Mouse (Mus musculus) MEL (cell line): ENCODE measurements around the gene Dcdc2a. TPM values are rescaled to one million over a fixed set of nuclear protein-coding genes. Genes with fewer than 3 reads are reported as not detected.

Experiments
- DNase-seq: peaks from one replicate; pipeline ENCODE4 v3.0.0; 2011; ENCODE audit warnings: low read depth, low spot score
- H3K27ac ChIP-seq: 2 replicates; pipeline ENCODE4 v1.5.1; 2012; ENCODE audit warnings: low read depth, mild to moderate bottlenecking, control low read depth, low read length, moderate library complexity; ENCODE audit not compliant: control insufficient read depth
- H3K27me3 ChIP-seq, 2 experiments: fragments of 150-350 bp in 1 of 2; sonication (generic) in 1 of 2; 2 replicates each; pipeline ENCODE4 v1.6.1; 2012; ENCODE audit warnings: low read length in 2 of 2, mild to moderate bottlenecking in 2 of 2, improper control_type of control experiment in 1 of 2, moderate library complexity in 1 of 2; ENCODE audit not compliant: insufficient read depth in 2 of 2, control insufficient read depth in 1 of 2
- H3K36me3 ChIP-seq, 2 experiments: 2 replicates each; pipeline ENCODE4 v1.6.1; 2012 to 2014; ENCODE audit warnings: low read length in 2 of 2, improper control_type of control experiment in 1 of 2, inconsistent platforms in 1 of 2, mild to moderate bottlenecking in 1 of 2; ENCODE audit not compliant: insufficient read depth in 2 of 2, control insufficient read depth in 1 of 2
- H3K4me1 ChIP-seq, 2 experiments: fragments of 150-350 bp in 1 of 2; sonication (generic) in 1 of 2; 2 replicates each; pipeline ENCODE4 v1.6.1; 2012; ENCODE audit warnings: low read length in 2 of 2, improper control_type of control experiment in 1 of 2, mild to moderate bottlenecking in 1 of 2; ENCODE audit not compliant: insufficient read depth in 2 of 2, control insufficient read depth in 1 of 2
- H3K4me3 ChIP-seq, 2 experiments: fragments of 150-350 bp in 1 of 2; sonication (generic) in 1 of 2; 2 replicates each; pipeline ENCODE4 v1.5.1; 2012; ENCODE audit warnings: low read depth in 2 of 2, low read length in 2 of 2, mild to moderate bottlenecking in 2 of 2, moderate library complexity in 2 of 2, control low read depth in 1 of 2, improper control_type of control experiment in 1 of 2; ENCODE audit not compliant: control insufficient read depth in 1 of 2, insufficient read depth in 1 of 2
- H3K79me2 ChIP-seq: 2 replicates; pipeline ENCODE4 v1.6.1; 2012; ENCODE audit warnings: mild to moderate bottlenecking, low read length, moderate library complexity; ENCODE audit not compliant: control insufficient read depth, poor library complexity, insufficient read depth
- H3K9ac ChIP-seq: 2 replicates; pipeline ENCODE4 v1.6.1; 2012; ENCODE audit warnings: low read depth, mild to moderate bottlenecking, control low read depth, low read length, moderate library complexity; ENCODE audit not compliant: control insufficient read depth, poor library complexity, severe bottlenecking
- H3K9me3 ChIP-seq: fragments of 150-350 bp; sonication (generic); replicated peaks from 2 replicates; pipeline ENCODE4 v1.6.1; 2012; ENCODE audit warnings: mild to moderate bottlenecking, low read length, improper control_type of control experiment, moderate library complexity; ENCODE audit not compliant: insufficient read depth
- CHD2 ChIP-seq: IDR thresholded peaks from 2 replicates; pipeline ENCODE4 v1.6.1; 2011; ENCODE audit warnings: low read length, improper control_type of control experiment
- ELF1 ChIP-seq: IDR thresholded peaks from 2 replicates; pipeline ENCODE4 v1.6.1; 2014; ENCODE audit warnings: low read depth, mild to moderate bottlenecking, inconsistent platforms, low read length, improper control_type of control experiment, moderate library complexity
- EP300 ChIP-seq, 2 experiments: IDR thresholded peaks; 2 replicates each; pipeline ENCODE4 v1.6.1; 2011; ENCODE audit warnings: improper control_type of control experiment in 2 of 2, low read length in 2 of 2, low read depth in 1 of 2, mild to moderate bottlenecking in 1 of 2
- ETS1 ChIP-seq: IDR thresholded peaks from 2 replicates; pipeline ENCODE4 v1.6.1; 2012; ENCODE audit warnings: low read depth, mild to moderate bottlenecking, inconsistent platforms, low read length, improper control_type of control experiment, moderate library complexity
- HCFC1 ChIP-seq: IDR thresholded peaks from 2 replicates; pipeline ENCODE4 v1.6.1; 2012; ENCODE audit warnings: low read depth, mild to moderate bottlenecking, inconsistent platforms, low read length, improper control_type of control experiment, moderate library complexity
- MAFK ChIP-seq: IDR thresholded peaks from 2 replicates; pipeline ENCODE4 v1.6.1; 2011; ENCODE audit warnings: low read depth, mild to moderate bottlenecking, low read length, improper control_type of control experiment, borderline replicate concordance
- MAX ChIP-seq: IDR thresholded peaks from 2 replicates; pipeline ENCODE4 v1.6.1; 2011; ENCODE audit warnings: low read length, improper control_type of control experiment
- MXI1 ChIP-seq: IDR thresholded peaks from 2 replicates; pipeline ENCODE4 v1.6.1; 2011; ENCODE audit warnings: mild to moderate bottlenecking, low read depth, low read length, improper control_type of control experiment
- MYB ChIP-seq: IDR thresholded peaks from 2 replicates; pipeline ENCODE4 v1.6.1; 2011; ENCODE audit warnings: mild to moderate bottlenecking, low read depth, low read length, improper control_type of control experiment
- MYC ChIP-seq: IDR thresholded peaks from 2 replicates; pipeline ENCODE4 v1.6.1; 2011; ENCODE audit warnings: low read depth, mild to moderate bottlenecking, low read length, improper control_type of control experiment, moderate library complexity
- NELFE ChIP-seq: IDR thresholded peaks from 2 replicates; pipeline ENCODE4 v1.6.1; 2011; ENCODE audit warnings: low read depth, low read length, improper control_type of control experiment
- NRF1 ChIP-seq: IDR thresholded peaks from 2 replicates; pipeline ENCODE4 v1.6.1; 2014; ENCODE audit warnings: low read depth, mild to moderate bottlenecking, inconsistent platforms, low read length, improper control_type of control experiment, moderate library complexity; ENCODE audit not compliant: poor library complexity, insufficient read depth, severe bottlenecking
- POLR2A ChIP-seq, 2 experiments: IDR thresholded peaks; 2 replicates each; pipeline ENCODE4 v1.6.1; 2011 to 2012; ENCODE audit warnings: low read length in 2 of 2, mild to moderate bottlenecking in 2 of 2, control low read depth in 1 of 2, improper control_type of control experiment in 1 of 2, low read depth in 1 of 2, moderate library complexity in 1 of 2; ENCODE audit not compliant: control insufficient read depth in 1 of 2, insufficient read depth in 1 of 2, poor library complexity in 1 of 2
- POLR2AphosphoS2 ChIP-seq: IDR thresholded peaks from 2 replicates; pipeline ENCODE4 v1.6.1; 2011; ENCODE audit warnings: low read length, improper control_type of control experiment
- POLR2AphosphoS5 ChIP-seq: IDR thresholded peaks from 2 replicates; pipeline ENCODE4 v1.6.1; 2012; ENCODE audit warnings: low read depth, borderline replicate concordance, mild to moderate bottlenecking, inconsistent platforms, low read length, moderate library complexity, mixed read lengths
- RAD21 ChIP-seq: IDR thresholded peaks from 2 replicates; pipeline ENCODE4 v1.6.1; 2011; ENCODE audit warnings: mild to moderate bottlenecking, low read depth, low read length, improper control_type of control experiment
- RCOR1 ChIP-seq: IDR thresholded peaks from 2 replicates; pipeline ENCODE4 v1.6.1; 2012; ENCODE audit warnings: low read depth, mild to moderate bottlenecking, inconsistent platforms, low read length, improper control_type of control experiment
- SIN3A ChIP-seq: IDR thresholded peaks from 2 replicates; pipeline ENCODE4 v1.6.1; 2012; ENCODE audit warnings: low read length, improper control_type of control experiment, inconsistent platforms
- TBP ChIP-seq: IDR thresholded peaks from 2 replicates; pipeline ENCODE4 v1.8.0; 2011; ENCODE audit warnings: low read depth, low read length, improper control_type of control experiment
- TCF12 ChIP-seq: IDR thresholded peaks from 2 replicates; pipeline ENCODE4 v1.6.1; 2014; ENCODE audit warnings: low read depth, mild to moderate bottlenecking, inconsistent platforms, low read length, improper control_type of control experiment, moderate library complexity
- UBTF ChIP-seq: IDR thresholded peaks from 2 replicates; pipeline ENCODE4 v1.6.1; 2012; ENCODE audit warnings: low read depth, mild to moderate bottlenecking, inconsistent platforms, low read length, improper control_type of control experiment, moderate library complexity, borderline replicate concordance; ENCODE audit not compliant: insufficient read depth
- USF1 ChIP-seq: IDR thresholded peaks from 2 replicates; pipeline ENCODE4 v1.6.1; 2014; ENCODE audit warnings: low read depth, mild to moderate bottlenecking, inconsistent platforms, low read length, improper control_type of control experiment, moderate library complexity
- USF2 ChIP-seq, 2 experiments: IDR thresholded peaks; 2 replicates each; pipeline ENCODE4 v1.6.1; 2011 to 2012; ENCODE audit warnings: improper control_type of control experiment in 2 of 2, low read length in 2 of 2, borderline replicate concordance in 1 of 2, inconsistent platforms in 1 of 2, low read depth in 1 of 2, mild to moderate bottlenecking in 1 of 2; ENCODE audit not compliant: insufficient read depth in 1 of 2
- ZKSCAN1 ChIP-seq: IDR thresholded peaks from 2 replicates; pipeline ENCODE4 v1.6.1; 2012; ENCODE audit warnings: low read depth, mild to moderate bottlenecking, inconsistent platforms, low read length, improper control_type of control experiment, moderate library complexity
- ZMIZ1 ChIP-seq: IDR thresholded peaks from 2 replicates; pipeline ENCODE4 v1.6.1; 2012; ENCODE audit warnings: low read depth, mild to moderate bottlenecking, inconsistent platforms, low read length, improper control_type of control experiment, moderate library complexity
- polyA plus RNA-seq, 2 experiments: library from polyadenylated mRNA; stranded (reverse) in 1 of 2; unstranded in 1 of 2; fragments of >175 nt in 1 of 2; fragments of >200 nt in 1 of 2; gene quantifications; 2 replicates each; pipeline versions ENCODE4 v1.2.1 to v1.2.4; 2012; ENCODE audit warnings: low replicate concordance in 2 of 2, low read depth in 1 of 2; ENCODE audit not compliant: insufficient read length in 2 of 2, insufficient read depth in 1 of 2, missing spikeins in 1 of 2
- total RNA-seq: library from RNA; depleted of rRNA; stranded (reverse); fragments of 300-350 nt; gene quantifications from 2 replicates; pipeline ENCODE4 v1.2.3, GENCODE M21; 2012

The Dcdc2a gene
- total and polyA plus RNA-seq, 3 experiments: not detected

- TF ChIP-seq RCOR1 (no peak), RAD21 (no peak), POLR2AphosphoS5 (no peak), USF2 (IDR thresholded peaks at IDR 0.05; ENCODE audit: borderline replicate concordance in 1 of 2, insufficient read depth in 1 of 2, low read depth in 1 of 2, low read length in 2 of 2) (no peak), UBTF (no peak), ETS1 (no peak), ZKSCAN1 (no peak)
- no peak for DNase-seq
- Histone ChIP-seq H3K27ac (no peak overlapping the region), H3K4me3 (no peak overlapping the region), H3K36me3 (peaks cover 2 to 19% of the 10 kb centered on the region in 2 experiments), H3K27me3 (no peaks in the 10 kb centered on the region), H3K9me3 (no peaks in the 10 kb centered on the region), H3K79me2 (peaks cover 25% of the 10 kb centered on the region), H3K9ac (no peak overlapping the region), H3K4me1 (peaks cover 3 to 20% of the 10 kb centered on the region in 2 experiments; a peak in 3 of 4 replicates)
These were observed 37.5 kb upstream of the Dcdc2a start for GRCm38 (mm10) chr13:25018316-25018715.

DNA sequence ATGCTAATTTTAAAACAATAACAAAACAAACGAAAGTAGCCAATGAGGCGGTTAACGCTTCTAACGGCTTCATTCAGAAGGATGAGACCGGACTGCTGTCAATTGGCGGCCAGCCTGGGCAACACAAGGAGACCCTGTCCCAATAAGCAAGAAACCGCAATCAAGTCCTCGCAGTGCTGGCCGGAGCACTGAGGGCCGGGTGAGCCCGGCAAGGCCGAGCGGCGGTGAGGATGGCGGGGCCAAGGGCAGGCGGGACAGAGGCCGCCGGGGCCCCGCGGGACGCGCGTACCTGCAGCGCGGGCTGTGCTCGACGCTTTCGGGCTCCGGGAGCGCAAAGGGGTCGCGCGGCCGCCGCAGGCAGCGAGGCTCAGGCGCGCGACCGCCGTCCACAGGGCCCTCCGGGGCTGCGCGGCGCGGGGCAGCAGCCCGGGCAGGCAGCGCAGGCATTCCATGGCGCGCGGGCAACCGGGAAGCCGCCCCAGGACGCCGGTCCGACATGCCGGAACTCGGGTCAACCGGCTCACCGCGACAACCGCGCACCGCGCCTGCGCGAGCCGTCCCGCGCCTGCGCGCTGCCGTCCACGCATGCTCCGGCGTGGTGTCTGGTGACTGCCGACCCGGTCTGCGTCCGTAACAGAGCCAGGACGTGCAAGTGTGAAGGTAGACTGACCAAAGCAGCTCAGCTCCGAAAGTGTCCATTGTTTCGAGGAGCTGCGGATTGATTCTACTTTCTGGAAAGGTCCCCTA lies 35.8 kb upstream of the Dcdc2a start, which contains the start of gene Mrs2:
TSS of gene Mrs2 (minus strand) at position 587 of the 747 bp plus-strand sequence.
- no peaks in the 10 kb centered on the region for H3K27me3 ChIP-seq
- DNase-seq: peak; percentile 91
- TF ChIP-seq USF2 (IDR thresholded peaks at IDR 0.05; ENCODE audit: borderline replicate concordance in 1 of 2, insufficient read depth in 1 of 2, low read depth in 1 of 2, low read length in 2 of 2) (no peak), NRF1 (peak; percentile 94), EP300 (IDR thresholded peaks at IDR 0.05; ENCODE audit: low read depth in 1 of 2, low read length in 2 of 2) (0 out of 4 replicates have a peak, but pooled peaks of 1 of the 2 experiments have one; percentile 13), MXI1 (peak; percentile 77), USF1 (0 out of 2 replicates have a peak, but pooled peaks have one; percentile 37), POLR2AphosphoS2 (peak; percentile 94), POLR2A (IDR thresholded peaks at IDR 0.05; ENCODE audit: control insufficient read depth in 1 of 2, insufficient read depth in 1 of 2, low read depth in 1 of 2, low read length in 2 of 2, poor library complexity in 1 of 2) (peak; percentile 78 to 98), TCF12 (peak; percentile 60), HCFC1 (peak; percentile 82), CHD2 (no peak), NELFE (peak; percentile 97), ZMIZ1 (0 out of 2 replicates have a peak, but pooled peaks have one; percentile 62), RCOR1 (no peak), MYB (peak; percentile 85), ZKSCAN1 (no peak), TBP (peak; percentile 72; the same call in 1 of the 2 replicates), MAFK (no peak), MYC (peak; percentile 71), SIN3A (peak; percentile 63; the same call in 1 of the 2 replicates), ELF1 (peak; percentile 83), MAX (peak; percentile 83)
- TF ChIP-seq, all 39 proteins: peak for 16
- peak within 1 kb of the TSS; percentile 87 for H3K9ac ChIP-seq
- peaks cover 2 to 19% of the 10 kb centered on the region in 2 experiments for H3K36me3 ChIP-seq
- peaks cover 25% of the 10 kb centered on the region for H3K79me2 ChIP-seq
- H3K27ac ChIP-seq: peak within 1 kb of the TSS; percentile 59
- peak within 1 kb of the TSS; percentile 63 to 97 for H3K4me3 ChIP-seq
- no peaks in the 10 kb centered on the region for H3K9me3 ChIP-seq
- peaks cover 3 to 20% of the 10 kb centered on the region in 2 experiments; a peak in 3 of 4 replicates for H3K4me1 ChIP-seq
